Mouse (Mus musculus): Measurements from ENCODE around the gene Mbl2.

GRCm38 (mm10) chr19:30252253-30252652 lies 19.5 kb downstream of the Mbl2 start:
- TF ChIP-seq POLR2AphosphoS2 (IDR thresholded peaks at IDR 0.05; ENCODE audit: insufficient read length, low read depth) (no peak), POLR2A (IDR thresholded peaks at IDR 0.05; ENCODE audit: insufficient read length, low read depth) (no peak)
